Mouse (Mus musculus): ENCODE measurements around the gene Myoz1. TPM values are rescaled to one million over a fixed set of nuclear protein-coding genes. Genes with fewer than 3 reads are reported as not detected.
"Not testable (repeated sequence)": the region's sequence is repeated elsewhere in the genome, so short reads cannot be mapped to it uniquely, and the experiment has no call there.

Gene Myoz1
- not detected in 2 replicates for total RNA-seq (2017)

DNA sequence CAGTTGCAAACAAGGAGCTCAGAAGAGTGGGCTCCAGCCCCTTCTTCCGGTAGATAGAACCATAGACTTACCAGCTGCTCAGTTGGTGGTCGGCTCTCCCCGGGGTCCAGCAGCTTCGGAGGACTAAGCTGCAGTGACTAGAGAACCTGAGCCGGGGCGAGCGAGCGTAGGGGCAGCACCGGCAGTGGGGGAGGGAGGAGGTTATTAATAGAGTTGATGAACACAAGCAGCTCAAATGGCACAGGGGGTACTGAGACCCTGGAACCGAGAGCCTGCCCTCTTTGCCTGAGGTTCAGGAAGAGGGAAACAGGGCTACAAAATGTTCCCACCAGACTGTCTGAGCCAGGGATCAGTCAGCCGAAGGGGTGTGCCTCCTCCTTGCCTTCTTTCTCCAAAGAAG is at the start of gene Myoz1:
Myoz1 (minus strand) TSS at position 180 of the 400 bp plus-strand sequence.
- no peak for ATAC-seq (ENCODE audit: extremely low read depth, insufficient number of reproducible peaks, low FRiP score, poor library complexity, severe bottlenecking)

DNA sequence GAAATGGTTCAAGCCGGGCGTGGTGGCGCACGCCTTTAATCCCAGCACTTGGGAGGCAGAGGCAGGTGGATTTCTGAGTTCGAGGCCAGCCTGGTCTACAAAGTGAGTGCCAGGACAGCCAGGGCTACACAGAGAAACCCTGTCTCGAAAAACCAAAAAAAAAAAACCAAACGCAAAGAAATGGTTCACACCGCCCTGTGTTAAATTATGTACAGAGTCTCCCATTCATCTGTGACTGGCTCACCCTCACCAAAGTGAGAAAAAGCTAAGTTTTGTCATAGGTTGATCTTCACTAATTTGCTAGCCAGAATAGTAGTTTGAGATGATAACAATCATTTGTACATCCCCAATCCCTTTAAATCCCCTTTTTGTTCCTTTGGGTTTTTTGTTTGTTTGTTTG is 47.1 kb upstream of the Myoz1 start:
- ATAC-seq (ENCODE audit: extremely low read depth, insufficient number of reproducible peaks, low FRiP score, poor library complexity, severe bottlenecking), result not testable (repeated sequence)

DNA sequence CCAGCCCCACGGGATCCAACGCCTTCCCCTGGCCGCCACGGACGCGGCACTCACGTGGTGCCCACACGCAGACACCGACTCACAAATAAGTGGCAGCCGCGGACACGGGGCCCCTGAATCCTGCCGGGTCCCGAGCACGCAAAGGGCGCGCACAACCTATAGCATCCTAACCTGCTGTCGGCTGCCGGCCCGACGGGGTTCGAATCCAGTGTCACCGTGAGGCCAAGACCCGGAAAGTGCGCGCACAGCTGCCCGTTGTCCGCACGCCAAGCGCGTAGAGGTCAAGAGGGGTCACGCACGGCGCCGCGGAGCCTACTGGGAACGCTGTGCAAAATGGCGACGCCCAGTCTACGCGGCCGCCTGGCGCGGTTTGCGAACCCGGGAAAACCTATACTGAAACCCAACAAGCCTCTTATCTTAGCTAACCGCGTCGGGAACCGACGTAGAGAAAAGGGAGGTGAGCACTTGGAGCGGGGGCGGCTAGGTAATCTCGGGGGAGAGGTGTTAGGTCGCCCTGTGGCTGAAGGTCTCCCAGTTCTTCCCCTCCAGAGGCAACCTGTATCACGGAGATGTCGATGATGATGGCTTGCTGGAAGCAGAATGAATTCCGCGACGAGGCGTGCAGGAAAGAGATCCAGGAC is 46.5 kb upstream of the Myoz1 start, which contains the start of gene Chchd1:
Chchd1 (plus strand) TSS at position 266 of the 641 bp plus-strand sequence.
- ATAC-seq (ENCODE audit: extremely low read depth, insufficient number of reproducible peaks, low FRiP score, poor library complexity, severe bottlenecking), result peak; percentile 74

DNA sequence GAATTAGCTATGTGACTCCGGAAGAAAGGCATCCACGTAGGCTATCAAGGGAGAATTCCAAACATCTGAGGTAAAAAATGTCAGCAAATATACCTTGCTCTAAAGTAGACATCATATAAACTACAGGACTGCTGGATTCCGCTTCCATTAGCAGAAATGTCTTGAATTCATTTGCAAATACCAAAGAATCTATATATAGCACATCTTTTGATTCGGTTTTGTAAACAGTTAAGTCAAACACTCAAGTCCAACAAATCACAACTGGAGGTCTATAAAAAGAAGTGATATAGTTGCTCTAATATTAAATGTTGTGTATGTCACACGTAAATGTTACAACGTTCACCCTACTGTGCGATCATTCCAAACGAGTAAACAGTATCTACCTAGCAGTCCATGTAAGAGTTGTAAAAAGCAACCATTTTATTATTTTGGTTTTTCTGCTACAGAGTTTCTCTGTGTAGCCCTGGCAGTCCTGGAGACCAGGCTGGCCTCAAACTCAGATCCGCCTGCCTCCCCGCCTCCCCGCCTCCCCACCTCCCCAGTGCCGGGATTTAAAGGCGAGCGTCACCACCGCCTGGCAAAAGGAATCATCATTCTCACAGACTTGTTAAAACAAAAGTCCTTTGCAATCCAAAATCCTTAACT is 45.9 kb upstream of the Myoz1 start:
- ATAC-seq (ENCODE audit: extremely low read depth, insufficient number of reproducible peaks, low FRiP score, poor library complexity, severe bottlenecking), result no peak

DNA sequence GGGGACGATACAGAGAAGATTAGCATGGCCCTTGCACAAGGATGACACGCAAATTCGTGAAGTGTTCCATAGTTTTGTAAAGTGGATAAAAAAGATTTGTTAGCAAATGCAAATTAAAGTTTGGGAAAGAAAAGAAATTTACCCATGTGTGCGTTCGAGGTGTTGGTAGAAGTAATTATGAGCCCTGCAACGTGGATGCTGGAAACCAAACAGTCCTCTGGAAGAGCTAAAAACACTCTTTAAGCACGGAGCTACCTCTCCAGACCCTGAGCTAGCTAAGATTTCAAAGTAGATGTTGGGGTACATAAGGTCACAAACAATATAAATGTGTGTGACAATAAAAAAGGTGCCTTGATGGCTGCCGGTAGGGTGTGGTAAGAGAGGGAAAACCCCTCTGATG is 45.2 kb upstream of the Myoz1 start:
- no peak for ATAC-seq (ENCODE audit: extremely low read depth, insufficient number of reproducible peaks, low FRiP score, poor library complexity, severe bottlenecking)

GRCm38 (mm10) chr14:20700362-20700761 is 44.0 kb upstream of the Myoz1 start:
- ATAC-seq (ENCODE audit: extremely low read depth, insufficient number of reproducible peaks, low FRiP score, poor library complexity, severe bottlenecking), result no peak

DNA sequence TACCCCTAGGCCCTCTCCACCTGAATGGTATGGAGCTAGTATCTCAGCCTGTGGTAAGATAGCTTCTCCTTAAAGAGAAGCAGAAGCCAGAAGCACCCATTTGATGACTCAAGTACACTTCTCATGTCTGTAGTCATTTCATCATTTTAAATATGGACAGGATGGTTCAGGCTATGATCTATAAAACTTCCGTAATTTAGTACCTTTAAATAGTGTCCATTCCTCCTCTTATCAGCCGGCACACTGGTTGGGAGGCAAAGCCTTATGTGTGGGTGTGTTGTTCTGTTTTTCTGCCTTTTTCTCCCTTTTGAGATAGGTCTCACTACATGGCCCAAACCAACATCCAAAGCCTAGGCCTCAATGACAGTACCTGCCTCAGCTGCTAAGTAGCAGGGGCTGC is 42.2 kb upstream of the Myoz1 start:
- ATAC-seq (ENCODE audit: extremely low read depth, insufficient number of reproducible peaks, low FRiP score, poor library complexity, severe bottlenecking), result no peak

GRCm38 (mm10) chr14:20696986-20697385 is 40.6 kb upstream of the Myoz1 start:
- ATAC-seq (ENCODE audit: extremely low read depth, insufficient number of reproducible peaks, low FRiP score, poor library complexity, severe bottlenecking), result no peak

GRCm38 (mm10) chr14:20695761-20696520 is 39.6 kb upstream of the Myoz1 start:
- ATAC-seq (ENCODE audit: extremely low read depth, insufficient number of reproducible peaks, low FRiP score, poor library complexity, severe bottlenecking), result no peak

DNA sequence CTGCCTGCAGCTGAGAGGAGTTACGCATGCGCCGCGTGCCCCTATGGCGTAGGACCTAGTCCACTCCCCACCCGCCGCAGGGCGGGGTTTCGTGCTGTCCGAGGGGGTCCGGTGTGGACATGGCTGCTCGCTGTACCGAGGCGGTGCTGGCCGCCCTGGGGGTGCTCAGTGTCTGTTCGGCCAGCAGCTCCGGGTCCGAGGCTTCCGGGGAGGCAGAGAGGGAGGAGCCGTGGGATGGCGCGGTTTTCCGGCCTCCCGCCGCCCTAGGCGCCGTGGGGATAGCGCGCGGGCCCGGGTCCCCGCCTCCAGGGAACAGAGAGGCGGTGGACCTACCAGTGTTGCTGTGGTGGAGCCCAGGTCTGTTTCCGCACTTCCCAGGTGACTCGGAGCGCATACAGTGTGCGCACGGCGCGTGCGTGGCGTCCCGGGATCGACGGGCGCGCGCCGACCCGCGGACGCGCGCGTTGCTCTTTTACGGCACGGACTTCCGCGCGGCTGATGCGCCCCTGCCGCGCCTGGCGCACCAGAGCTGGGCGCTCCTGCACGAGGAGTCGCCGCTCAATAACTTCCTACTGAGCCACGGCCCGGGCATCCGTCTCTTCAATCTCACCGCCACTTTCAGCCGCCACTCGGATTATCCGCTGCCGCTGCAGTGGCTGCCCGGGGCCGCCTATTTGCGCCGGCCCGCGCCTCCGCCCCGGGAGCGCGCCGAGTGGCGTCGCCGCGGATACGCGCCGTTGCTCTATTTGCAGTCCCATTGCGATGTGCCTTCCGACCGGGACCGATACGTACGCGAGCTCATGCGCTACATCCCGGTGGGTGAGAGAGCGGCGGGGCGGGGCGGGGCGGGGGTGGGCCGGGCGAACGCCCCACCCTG is 38.8 kb upstream of the Myoz1 start, which contains the start of gene Fut11:
Fut11 (plus strand) TSS at position 85 of the 877 bp plus-strand sequence.
- peak; percentile 55 for ATAC-seq (ENCODE audit: extremely low read depth, insufficient number of reproducible peaks, low FRiP score, poor library complexity, severe bottlenecking)

GRCm38 (mm10) chr14:20694185-20694883 is 38.0 kb upstream of the Myoz1 start:
- ATAC-seq (ENCODE audit: extremely low read depth, insufficient number of reproducible peaks, low FRiP score, poor library complexity, severe bottlenecking), result no peak

DNA sequence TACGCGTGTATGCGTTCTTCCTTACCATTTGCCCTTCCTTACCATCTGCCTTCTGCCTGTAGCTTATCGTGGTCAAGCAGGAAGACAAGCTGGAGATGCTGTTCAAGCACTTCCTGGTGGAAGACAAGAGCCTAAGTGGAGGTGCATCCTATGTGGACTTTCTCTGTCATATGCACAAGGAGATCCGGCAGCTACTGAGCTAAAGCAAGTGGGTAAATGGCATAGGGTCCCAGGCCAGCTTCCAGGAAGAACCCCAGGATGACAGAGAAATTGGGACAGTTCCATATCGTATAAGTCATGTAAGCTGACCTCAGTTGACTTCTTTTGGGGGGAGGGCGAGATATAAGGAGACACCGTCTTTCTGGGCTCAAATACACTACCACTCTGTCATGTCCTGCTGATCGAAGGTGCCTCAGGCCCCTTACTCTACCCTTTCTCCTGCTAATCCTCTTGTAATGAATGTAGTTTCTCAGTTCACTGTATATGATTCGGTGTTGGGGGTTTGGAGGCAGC is 37.3 kb upstream of the Myoz1 start:
- no peak for ATAC-seq (ENCODE audit: extremely low read depth, insufficient number of reproducible peaks, low FRiP score, poor library complexity, severe bottlenecking)

DNA sequence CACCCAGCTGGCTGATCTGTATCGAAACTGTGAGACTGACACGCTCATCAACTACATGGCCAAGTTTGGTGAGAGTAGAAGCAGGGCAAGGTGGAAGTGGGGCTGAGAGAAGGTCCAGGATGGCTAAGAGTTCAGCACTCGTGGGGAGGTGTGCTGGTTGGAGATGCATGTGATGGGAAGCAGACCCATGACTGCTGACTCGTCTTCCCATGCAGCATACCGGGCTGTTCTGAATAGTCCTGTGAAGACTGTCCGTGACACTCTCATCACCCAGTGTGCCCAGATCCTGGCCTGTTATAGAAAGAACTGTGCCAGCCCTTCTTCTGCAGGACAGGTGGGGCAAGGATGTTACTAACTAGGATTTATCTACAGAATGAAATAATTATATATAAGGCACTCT is 35.4 kb upstream of the Myoz1 start:
- no peak for ATAC-seq (ENCODE audit: extremely low read depth, insufficient number of reproducible peaks, low FRiP score, poor library complexity, severe bottlenecking)

- ATAC-seq (ENCODE audit: extremely low read depth, insufficient number of reproducible peaks, low FRiP score, poor library complexity, severe bottlenecking), result no peak
Measured at GRCm38 (mm10) chr14:20689009-20689408, 32.7 kb upstream of the Myoz1 start.

- no peak for ATAC-seq (ENCODE audit: extremely low read depth, insufficient number of reproducible peaks, low FRiP score, poor library complexity, severe bottlenecking)
Measured at GRCm38 (mm10) chr14:20686576-20686975, 30.2 kb upstream of the Myoz1 start.

- ATAC-seq (ENCODE audit: extremely low read depth, insufficient number of reproducible peaks, low FRiP score, poor library complexity, severe bottlenecking), result peak; percentile 66; the same call in 1 of the 2 replicates
Measured at GRCm38 (mm10) chr14:20682498-20682897, 26.2 kb upstream of the Myoz1 start.

DNA sequence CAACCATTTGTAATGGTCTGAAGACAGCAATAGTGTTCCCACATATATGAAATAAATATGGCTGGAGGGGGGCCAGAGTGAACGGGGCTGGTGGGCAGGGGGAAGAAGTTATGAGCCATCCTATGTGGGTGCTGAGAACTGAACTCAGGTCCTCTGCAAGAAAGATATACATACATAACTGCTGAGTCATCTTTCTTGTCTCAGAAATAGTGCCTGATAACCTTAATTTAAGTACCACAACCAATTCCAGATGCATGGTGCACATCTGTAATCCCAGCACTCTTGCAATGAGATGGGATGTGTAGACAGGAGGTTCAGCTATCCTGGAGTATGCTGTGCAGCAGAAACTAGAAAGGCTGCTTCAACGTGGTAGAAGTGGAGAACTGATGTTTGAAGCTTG is 25.4 kb upstream of the Myoz1 start:
- no peak for ATAC-seq (ENCODE audit: extremely low read depth, insufficient number of reproducible peaks, low FRiP score, poor library complexity, severe bottlenecking)

DNA sequence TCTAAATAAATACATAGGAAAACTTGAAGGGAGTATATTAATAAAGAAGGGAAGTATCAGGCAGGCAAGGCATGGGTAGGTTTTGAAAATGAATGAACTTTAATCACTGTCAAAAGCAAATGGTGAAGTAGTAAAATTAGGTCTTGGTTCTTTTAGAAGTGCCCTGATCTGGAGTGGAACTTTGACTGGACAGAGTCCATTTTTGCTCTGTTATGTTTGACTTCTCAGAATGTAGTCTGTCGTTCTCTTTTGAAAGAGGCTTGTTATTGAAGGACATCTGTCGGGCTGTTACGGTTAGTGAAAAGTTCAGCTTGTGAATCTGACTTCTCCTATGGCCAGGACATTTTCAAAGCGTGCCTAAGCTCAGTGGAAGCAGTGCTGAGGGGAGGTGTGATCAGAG is 21.6 kb upstream of the Myoz1 start:
- no peak for ATAC-seq (ENCODE audit: extremely low read depth, insufficient number of reproducible peaks, low FRiP score, poor library complexity, severe bottlenecking)

Measured in neutrophil, adult 5-6 weeks (primary cell).